8 mouse cellular contexts compared by ENCODE assay signal in genomic region chr13:34635978-34636377, GRCm38 (mm10). TPM values are rescaled to one million over a fixed set of nuclear protein-coding genes. Genes with fewer than 3 reads are reported as not detected.
DNase-seq lines count a peak whose midpoint lies in the region; ATAC-seq and TF ChIP-seq lines count a peak whose summit lies in the region.

No protein-coding gene starts in this region.

- DNase-seq in urinary bladder, adult 18-20 months (ENCODE audit: low spot score in 2 of 2) = peak; percentile 30 to 55
- no peak for DNase-seq in urinary bladder, postnatal 10 days (ENCODE audit: low spot score)
- DNase-seq in cerebellum, adult 9-11 months = peak; percentile 48
- peak; percentile 75 to 76 for DNase-seq in frontal cortex, postnatal 25 days (ENCODE audit: low spot score in 2 of 2)
- peak; percentile 84 for DNase-seq in kidney, adult 9 months
- DNase-seq in liver, adult 2 months (ENCODE audit: extremely low read depth, low read depth, low spot score) = peak; percentile 63

- H3K9ac ChIP-seq in liver, adult 2 months (ENCODE audit: low read depth, low read length) = no peak overlapping the region
- H3K9ac ChIP-seq in neural tube, embryonic 13.5 days = no peak overlapping the region

- TF ChIP-seq CTCF in liver, adult 2 months (IDR thresholded peaks at IDR 0.05; ENCODE audit: low read depth, low read length) = peak; percentile 71

- H3K9me3 ChIP-seq in neural tube, embryonic 13.5 days = no peaks in the 10 kb centered on the region

- 38% methylated on average over 5 of the region's 5 CpGs for WGBS in liver, adult 2 months
- 55% methylated on average over 5 of the region's 5 CpGs for WGBS in neural tube, embryonic 13.5 days

- peaks cover 7% of the 10 kb centered on the region; the same call in 1 of the 2 replicates for H3K79me2 ChIP-seq in liver, adult 2 months (ENCODE audit: control insufficient read depth, insufficient read depth, low read length)

- TF ChIP-seq POLR2A in liver, adult 2 months (IDR thresholded peaks at IDR 0.05; ENCODE audit: extremely low read depth, insufficient read depth, low read length) = no peak

- peak; percentile 83 for ATAC-seq in neural tube, embryonic 13.5 days (ENCODE audit: low read depth)
- ATAC-seq in erythroid progenitor cell, adult 5-6 weeks (replicated peaks; ENCODE audit: low FRiP score, poor library complexity, severe bottlenecking) = no peak

- H3K27ac ChIP-seq in liver, adult 2 months (replicated peaks; ENCODE audit: insufficient read depth, low read depth, low read length) = no peak overlapping the region
- no peak overlapping the region for H3K27ac ChIP-seq in neural tube, embryonic 13.5 days (replicated peaks)

- no peak overlapping the region for H3K4me3 ChIP-seq in liver, adult 2 months (ENCODE audit: insufficient read depth, low read depth, low read length)
- H3K4me3 ChIP-seq in neural tube, embryonic 13.5 days = no peak overlapping the region

- H3K4me2 ChIP-seq in neural tube, embryonic 13.5 days = no peak overlapping the region

- H3K4me1 ChIP-seq in liver, adult 2 months (ENCODE audit: control insufficient read depth, insufficient read depth, low read length) = peaks cover 6% of the 10 kb centered on the region; the same call in 1 of the 2 replicates
- H3K4me1 ChIP-seq in neural tube, embryonic 13.5 days (replicated peaks) = no peaks in the 10 kb centered on the region

- H3K36me3 ChIP-seq in liver, adult 2 months (ENCODE audit: control insufficient read depth, insufficient read depth, low read length) = peaks cover 33% of the 10 kb centered on the region
- no peaks in the 10 kb centered on the region for H3K36me3 ChIP-seq in neural tube, embryonic 13.5 days

- H3K27me3 ChIP-seq in liver, adult 2 months (ENCODE audit: control insufficient read depth, insufficient read depth, low read length) = no peaks in the 10 kb centered on the region
- H3K27me3 ChIP-seq in neural tube, embryonic 13.5 days = no peaks in the 10 kb centered on the region

RNA-seq across cellular contexts. Expression of gene Pxdc1, which starts 17.3 kb away (rescaled TPM):
- 107 and 108 TPM in 2 replicates for total RNA-seq in liver, adult 2 months (2014; rRNA removed)
- 93.8 and 94.1 TPM in 2 replicates for polyA plus RNA-seq in liver, adult 2 months (2012; rRNA removed)
- 5.5 and 7.7 TPM in 2 replicates for polyA plus RNA-seq in neural tube, embryonic 13.5 days (2015; fragmentation: Nextera tagmentation; extraction: Ambion mirVana)
- not detected in 2 replicates for total RNA-seq in erythroid progenitor cell, adult 5-6 weeks (2015; ENCODE audit: low replicate concordance)
- total RNA-seq in erythroid progenitor cell, adult 5-6 weeks (2017; ENCODE audit: low replicate concordance) = not detected in 2 replicates

Comparison
In these comparisons a context has a peak if more than half of its experiments do, and no peak if none do; other contexts are left out.
1. RNA of gene Pxdc1, which starts 17.3 kb away (total RNA-seq): 107 to 108 TPM in liver, adult 2 months; not detected in erythroid progenitor cell, adult 5-6 weeks; every median in the first group is over 100 times any median in the second.